Mouse (Mus musculus): ENCODE measurements at regions not wholly inside any gene's neighbourhood (a gene's known extent, or its start where the extent isn't known, plus 50 kb on each side); places are given as distances from the start of the nearest gene placed in this dataset.
"Not testable (repeated sequence)": the region's sequence is repeated elsewhere in the genome, so short reads cannot be mapped to it uniquely, and the experiment has no call there.

DNA sequence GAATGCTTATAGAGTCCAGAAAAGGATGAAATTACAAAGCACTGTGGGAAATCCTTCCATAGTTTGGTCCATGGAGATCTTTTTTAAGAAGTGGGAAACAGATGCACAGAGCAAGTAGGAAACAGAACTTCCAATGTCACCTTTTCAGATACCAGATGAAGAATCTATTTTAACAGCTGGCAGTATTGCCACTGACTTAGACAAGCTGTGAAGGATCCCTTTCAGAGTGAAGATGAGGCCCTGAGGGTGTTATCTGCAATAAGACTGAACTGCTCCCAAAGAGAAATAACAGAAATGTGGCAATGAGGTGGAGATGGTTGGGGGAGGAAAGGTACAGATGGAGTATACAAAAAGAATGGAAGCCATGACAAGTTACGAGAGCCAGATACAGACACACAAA is 97.2 kb upstream of the Immp2l start:
- WGBS: 82% methylated on average over 1 of the region's 1 CpGs

DNA sequence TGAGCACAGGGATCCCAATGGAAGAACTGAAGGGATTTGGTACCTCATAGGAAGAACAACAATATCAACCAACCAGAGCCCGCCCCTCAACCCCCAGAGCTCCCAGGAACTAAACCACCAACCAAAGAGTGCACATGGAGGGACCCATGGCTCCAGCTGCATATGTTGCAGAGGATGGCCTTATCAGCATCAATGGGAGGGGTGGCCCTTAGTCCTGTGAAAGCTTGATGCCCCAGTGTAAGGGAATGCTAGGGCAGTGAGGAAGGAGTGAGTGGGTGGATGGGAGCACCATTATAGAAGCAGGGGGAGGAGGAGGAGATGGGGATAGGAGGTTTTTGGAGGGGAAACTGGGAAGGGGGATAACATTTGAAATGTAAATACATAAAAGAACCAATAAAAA is 94.5 kb upstream of the Immp2l start:
- H3K9ac ChIP-seq (replicated peaks; ENCODE audit: low read length); H3K4me2 ChIP-seq (ENCODE audit: low read depth, low read length); H3K4me1 ChIP-seq (ENCODE audit: insufficient read depth, low read length); H3K4me3 ChIP-seq (ENCODE audit: low read length); DNase-seq (ENCODE audit: low spot score); H3K9me3 ChIP-seq (ENCODE audit: low read length); ATAC-seq; H3K36me3 ChIP-seq (ENCODE audit: insufficient read depth, low read length); H3K27me3 ChIP-seq (ENCODE audit: insufficient read depth, low read length); H3K27ac ChIP-seq: not testable (repeated sequence)
- WGBS: 95% methylated on average over 1 of the region's 1 CpGs

More for the DNA sequence above, 97.2 kb upstream of the Immp2l start:
- no peak for TF ChIP-seq CTCF (IDR thresholded peaks at IDR 0.05; ENCODE audit: low read depth)
- no peak for ATAC-seq
- Histone ChIP-seq H3K4me2 (ENCODE audit: low read depth, low read length) (no peak overlapping the region), H3K27ac (no peak overlapping the region), H3K36me3 (ENCODE audit: insufficient read depth, low read length) (no peaks in the 10 kb centered on the region), H3K27me3 (ENCODE audit: insufficient read depth, low read length) (no peaks in the 10 kb centered on the region), H3K9ac (replicated peaks; ENCODE audit: low read length) (no peak overlapping the region), H3K4me1 (ENCODE audit: insufficient read depth, low read length) (no peaks in the 10 kb centered on the region), H3K4me3 (ENCODE audit: low read length) (no peak overlapping the region), H3K9me3 (ENCODE audit: low read length) (peaks cover 10% of the 10 kb centered on the region; the same call in 1 of the 2 replicates)
- DNase-seq (ENCODE audit: low spot score): no peak

DNA sequence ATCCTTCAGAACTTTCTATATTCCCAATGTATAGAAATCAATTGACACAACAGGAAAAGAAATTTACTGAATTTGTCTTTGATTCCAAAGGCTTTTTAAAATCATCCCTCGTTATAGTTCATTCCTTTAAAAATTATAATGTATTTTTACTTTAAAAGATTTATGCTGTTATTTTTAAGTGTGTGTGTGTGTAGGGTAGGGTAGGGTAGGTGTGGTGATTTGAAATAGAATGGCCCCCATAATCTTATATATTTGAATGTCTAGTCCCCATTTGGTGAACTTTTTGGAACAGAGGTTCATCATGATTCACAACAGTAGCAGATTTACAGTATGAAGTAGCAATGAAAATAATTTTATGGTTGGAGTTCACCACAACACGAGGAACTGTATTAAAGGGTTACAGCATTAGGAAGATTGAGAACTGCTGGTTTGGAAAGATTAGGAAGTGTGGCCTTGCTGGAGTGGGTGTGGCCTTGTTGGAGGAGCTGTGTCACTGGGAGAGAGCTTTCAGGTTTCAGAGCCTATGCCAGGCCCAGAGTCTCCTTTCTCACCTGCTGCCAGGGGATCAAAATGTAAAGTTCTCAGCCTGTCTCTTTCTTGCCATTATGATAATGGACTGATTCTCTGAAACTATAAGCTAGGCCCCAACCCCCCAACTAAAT is 88.7 kb upstream of the Immp2l start:
- Histone ChIP-seq H3K9ac (replicated peaks; ENCODE audit: low read length) (no peak overlapping the region), H3K27me3 (ENCODE audit: insufficient read depth, low read length) (no peaks in the 10 kb centered on the region), H3K4me1 (ENCODE audit: insufficient read depth, low read length) (no peaks in the 10 kb centered on the region), H3K27ac (no peak overlapping the region), H3K36me3 (ENCODE audit: insufficient read depth, low read length) (no peaks in the 10 kb centered on the region), H3K4me2 (ENCODE audit: low read depth, low read length) (no peak overlapping the region), H3K9me3 (ENCODE audit: low read length) (no peaks in the 10 kb centered on the region), H3K4me3 (ENCODE audit: low read length) (no peak overlapping the region)
- no peak for DNase-seq (ENCODE audit: low spot score)
- 89% methylated on average over 2 of the region's 2 CpGs for WGBS
- no peak for ATAC-seq
- TF ChIP-seq CTCF (IDR thresholded peaks at IDR 0.05; ENCODE audit: low read depth): no peak

DNA sequence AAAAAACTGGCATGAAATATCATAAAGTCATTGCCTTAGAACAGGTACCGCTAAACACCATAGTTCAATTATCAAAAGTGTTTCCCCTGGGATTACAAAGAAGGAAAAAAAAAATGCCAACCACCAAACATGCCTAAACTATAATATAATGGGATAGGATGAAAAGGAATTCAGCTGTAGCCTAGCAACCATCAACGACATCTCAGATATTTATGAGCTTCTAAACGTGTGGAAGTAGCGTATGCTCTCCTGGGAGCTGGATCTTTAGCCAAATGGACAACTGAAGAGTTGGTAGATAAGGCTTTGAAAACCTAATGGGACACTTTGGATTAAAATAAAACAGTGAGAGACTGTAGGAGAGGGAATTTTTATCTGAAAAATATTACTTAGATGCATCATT is 86.9 kb upstream of the Immp2l start:
- WGBS: 16% methylated on average over 4 of the region's 4 CpGs
- Histone ChIP-seq H3K27me3 (ENCODE audit: insufficient read depth, low read length) (no peaks in the 10 kb centered on the region), H3K27ac (no peak overlapping the region), H3K4me1 (ENCODE audit: insufficient read depth, low read length) (no peaks in the 10 kb centered on the region), H3K36me3 (ENCODE audit: insufficient read depth, low read length) (no peaks in the 10 kb centered on the region), H3K4me2 (ENCODE audit: low read depth, low read length) (no peak overlapping the region), H3K9ac (replicated peaks; ENCODE audit: low read length) (no peak overlapping the region), H3K4me3 (ENCODE audit: low read length) (no peak overlapping the region), H3K9me3 (ENCODE audit: low read length) (no peaks in the 10 kb centered on the region)
- DNase-seq (ENCODE audit: low spot score): peak; percentile 47
- TF ChIP-seq CTCF (IDR thresholded peaks at IDR 0.05; ENCODE audit: low read depth): no peak
- no peak for ATAC-seq

DNA sequence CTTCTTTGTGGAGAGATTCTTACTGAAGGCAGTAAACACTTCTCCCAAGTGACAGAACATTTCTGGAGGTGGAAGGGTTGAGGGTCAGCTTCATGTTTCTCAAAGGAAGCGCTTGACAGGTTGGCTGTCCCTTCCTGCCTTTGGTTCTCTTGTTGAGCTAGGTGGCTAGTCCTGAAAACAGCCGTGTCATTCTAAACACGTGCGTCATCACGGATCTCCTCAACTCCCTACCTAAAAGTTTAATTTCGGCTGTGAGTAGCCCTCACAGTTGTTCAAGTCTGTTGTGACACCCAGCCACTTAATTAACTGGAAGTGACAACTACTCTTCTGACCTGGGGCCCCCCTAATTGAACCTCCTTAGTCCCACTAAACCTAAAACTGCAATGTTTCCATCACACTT is 77.0 kb upstream of the Immp2l start:
- 81% methylated on average over 6 of the region's 6 CpGs for WGBS
- no peaks in the 10 kb centered on the region for H3K36me3 ChIP-seq (ENCODE audit: insufficient read depth, low read length)
- no peak for ATAC-seq

DNA sequence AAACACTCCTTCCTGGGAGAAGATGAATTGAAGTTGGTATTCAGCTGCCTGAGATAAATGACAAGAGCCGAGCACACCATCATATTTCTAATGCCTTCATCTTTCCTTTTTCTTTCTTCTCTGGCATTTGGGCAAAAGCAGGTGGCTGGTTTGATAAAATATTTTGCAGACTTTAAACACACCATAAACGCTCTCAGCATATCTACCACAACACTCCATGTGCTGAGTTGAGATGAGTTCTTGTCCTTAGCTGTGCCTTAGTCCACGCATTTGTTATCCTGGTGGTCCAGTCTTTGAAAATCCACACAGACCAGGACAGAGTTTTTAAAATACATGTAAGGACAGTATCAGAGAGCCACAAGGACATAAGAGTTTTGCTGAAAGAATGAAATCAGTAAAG is 74.3 kb upstream of the Immp2l start:
- no peak overlapping the region for H3K4me3 ChIP-seq (ENCODE audit: low read length)
- no peaks in the 10 kb centered on the region for H3K36me3 ChIP-seq (ENCODE audit: insufficient read depth, low read length)
- H3K4me1 ChIP-seq (ENCODE audit: insufficient read depth, low read length): no peaks in the 10 kb centered on the region
- no peak for TF ChIP-seq CTCF (IDR thresholded peaks at IDR 0.05; ENCODE audit: low read depth)
- WGBS: 81% methylated on average over 3 of the region's 3 CpGs
- no peak overlapping the region for H3K27ac ChIP-seq
- ATAC-seq (no peak), DNase-seq (ENCODE audit: low spot score) (no peak)
- no peak overlapping the region for H3K9ac ChIP-seq (replicated peaks; ENCODE audit: low read length)
- no peak overlapping the region for H3K4me2 ChIP-seq (ENCODE audit: low read depth, low read length)
- H3K9me3 ChIP-seq (ENCODE audit: low read length): no peaks in the 10 kb centered on the region
- no peaks in the 10 kb centered on the region for H3K27me3 ChIP-seq (ENCODE audit: insufficient read depth, low read length)

More for the DNA sequence above, 77.0 kb upstream of the Immp2l start:
- no peaks in the 10 kb centered on the region for H3K4me1 ChIP-seq (ENCODE audit: insufficient read depth, low read length)
- H3K27ac ChIP-seq: no peak overlapping the region
- H3K9me3 ChIP-seq (ENCODE audit: low read length): no peaks in the 10 kb centered on the region
- no peak for TF ChIP-seq CTCF (IDR thresholded peaks at IDR 0.05; ENCODE audit: low read depth)
- no peak overlapping the region for H3K4me3 ChIP-seq (ENCODE audit: low read length)
- H3K9ac ChIP-seq (replicated peaks; ENCODE audit: low read length): no peak overlapping the region
- no peaks in the 10 kb centered on the region for H3K27me3 ChIP-seq (ENCODE audit: insufficient read depth, low read length)
- H3K4me2 ChIP-seq (ENCODE audit: low read depth, low read length): no peak overlapping the region
- DNase-seq (ENCODE audit: low spot score): no peak

DNA sequence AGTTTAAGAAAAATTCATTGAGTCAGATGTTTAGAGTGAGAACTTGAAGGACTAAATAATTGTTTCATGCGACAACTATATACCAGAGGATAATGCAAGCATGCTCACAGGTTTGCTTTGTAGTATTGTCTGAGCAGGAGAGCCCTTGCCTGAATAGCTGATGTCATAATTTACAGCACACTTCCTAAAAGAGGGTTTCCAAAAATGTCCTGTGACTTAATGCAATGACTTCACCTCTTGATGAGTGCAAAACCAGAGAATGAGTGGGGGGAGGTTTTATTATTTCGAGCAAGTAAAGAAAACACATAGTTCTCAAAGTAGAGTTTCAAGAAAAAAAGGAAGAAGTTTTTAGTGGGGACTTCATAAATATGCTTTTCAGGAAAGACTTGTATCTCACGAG is 65.4 kb upstream of the Immp2l start:
- Histone ChIP-seq H3K36me3 (ENCODE audit: insufficient read depth, low read length) (no peaks in the 10 kb centered on the region), H3K4me2 (ENCODE audit: low read depth, low read length) (no peak overlapping the region), H3K4me3 (ENCODE audit: low read length) (no peak overlapping the region), H3K27me3 (ENCODE audit: insufficient read depth, low read length) (no peaks in the 10 kb centered on the region), H3K4me1 (ENCODE audit: insufficient read depth, low read length) (no peaks in the 10 kb centered on the region), H3K27ac (no peak overlapping the region), H3K9ac (replicated peaks; ENCODE audit: low read length) (no peak overlapping the region), H3K9me3 (ENCODE audit: low read length) (no peaks in the 10 kb centered on the region)
- ATAC-seq (no peak), DNase-seq (ENCODE audit: low spot score) (no peak)
- TF ChIP-seq CTCF (IDR thresholded peaks at IDR 0.05; ENCODE audit: low read depth): no peak
- WGBS: 87% methylated on average over 3 of the region's 3 CpGs

Data from hindbrain, postnatal 0 days (tissue).